Mouse (Mus musculus) stomach, postnatal 0 days (tissue): ENCODE results near the gene Trpt1. TPM values are rescaled to one million over a fixed set of nuclear protein-coding genes. Genes with fewer than 3 reads are reported as not detected.

Experiments used
- ATAC-seq: fragments of 200-750 bp; cut with Nextera tagmentation; 2 replicates; pipeline ENCODE4 v1.8.0; 2017; ENCODE audit not compliant: low FRiP score, low TSS enrichment
- DNase-seq: peaks from one replicate; pipeline ENCODE4 v3.0.0-alpha.2; 2016; ENCODE audit warnings: low spot score
- H3K27ac ChIP-seq: fragments of 300-500 bp; sonication (generic); replicated peaks from 2 replicates; pipeline ENCODE4 v1.5.1; 2014; ENCODE audit warnings: mild to moderate bottlenecking, control low read depth
- H3K27me3 ChIP-seq: fragments of 300-500 bp; sonication (generic); 2 replicates; pipeline ENCODE4 v1.6.1; 2014; ENCODE audit warnings: low read length; ENCODE audit not compliant: control insufficient read depth, insufficient read depth
- H3K36me3 ChIP-seq: fragments of 300-500 bp; sonication (generic); 2 replicates; pipeline ENCODE4 v1.6.1; 2014; ENCODE audit warnings: low read length, mixed read lengths; ENCODE audit not compliant: control insufficient read depth, insufficient read depth
- H3K4me1 ChIP-seq: fragments of 300-500 bp; sonication (generic); replicated peaks from 2 replicates; pipeline ENCODE4 v1.6.1; 2014; ENCODE audit warnings: antibody characterized with exemption; ENCODE audit not compliant: control insufficient read depth, insufficient read depth
- H3K4me2 ChIP-seq: fragments of 300-500 bp; sonication (generic); replicated peaks from 2 replicates; pipeline ENCODE4 v1.6.1; 2014; ENCODE audit warnings: low read depth, mild to moderate bottlenecking, control low read depth, moderate library complexity
- H3K4me3 ChIP-seq: fragments of 300-500 bp; sonication (generic); 2 replicates; pipeline ENCODE4 v1.5.1; 2014; ENCODE audit warnings: low read depth, low read length, control low read depth
- H3K9ac ChIP-seq: fragments of 300-500 bp; sonication (generic); 2 replicates; pipeline ENCODE4 v1.6.1; 2014; ENCODE audit warnings: mild to moderate bottlenecking, low read length, control low read depth, mixed read lengths
- H3K9me3 ChIP-seq: fragments of 300-500 bp; sonication (generic); 2 replicates; pipeline ENCODE4 v1.6.1; 2016; ENCODE audit warnings: low read length; ENCODE audit not compliant: control insufficient read depth
- CTCF ChIP-seq: IDR thresholded peaks from 2 replicates; pipeline ENCODE4 v1.5.1; 2016; ENCODE audit warnings: antibody characterized with exemption, low read depth, mild to moderate bottlenecking, moderate library complexity
- EP300 ChIP-seq: optimal IDR thresholded peaks from 2 replicates; pipeline ENCODE3; 2016; ENCODE audit warnings: antibody characterized with exemption
- WGBS: fragments of 180-500 bp; shearing (Covaris S2); extraction: QIAGEN DNeasy Blood & Tissue Kit; methylation state at CpG from one replicate; pipeline ENCODE4 v1.1.7; 2014; 5-methylcytosine and 5-hydroxymethylcytosine counted together
- polyA plus RNA-seq: library from polyadenylated mRNA; unstranded; fragments of >200 nt; fragmentation: Nextera tagmentation; extraction: Ambion mirVana; gene quantifications from 2 replicates; pipeline ENCODE4 v1.2.1, GENCODE M21; 2015

Trpt1 gene
- polyA plus RNA-seq, 1 experiment from 2014 or later: 10.0 TPM

DNA sequence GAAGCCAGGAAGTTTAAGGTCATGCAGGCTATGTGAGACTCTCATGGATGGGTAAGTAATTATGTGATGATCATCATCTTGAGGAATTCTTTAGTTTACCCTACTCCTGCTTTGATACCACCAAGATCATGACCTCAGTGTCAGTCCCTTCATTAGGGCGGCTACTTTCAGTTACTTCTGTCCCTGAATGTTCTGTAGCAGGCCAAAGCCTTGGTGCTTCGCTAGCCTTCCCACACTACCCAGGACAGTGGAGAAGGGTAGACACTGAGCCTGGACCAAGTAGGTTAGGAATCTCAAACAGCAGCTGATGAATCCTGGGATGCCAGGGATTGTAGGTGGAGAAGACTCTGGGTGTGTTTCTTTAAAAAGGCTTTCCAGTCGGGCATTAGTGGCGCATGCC lies 14.5 kb upstream of the Trpt1 start:
- H3K4me3 ChIP-seq: no peak overlapping the region
- TF ChIP-seq EP300 (no peak), CTCF (no peak)
- no peaks in the 10 kb centered on the region for H3K9me3 ChIP-seq
- H3K27me3 ChIP-seq: no peaks in the 10 kb centered on the region
- no peak for ATAC-seq
- H3K36me3 ChIP-seq: peaks cover 6% of the 10 kb centered on the region
- peak overlapping the region; percentile 84 for H3K4me2 ChIP-seq
- no peak for DNase-seq
- H3K27ac ChIP-seq: 0 out of 2 replicates have a peak overlapping the region, but pooled peaks have one; percentile 40
- H3K4me1 ChIP-seq: peaks cover 8% of the 10 kb centered on the region; the same call in 1 of the 2 replicates
- WGBS: 90% methylated on average over 4 of the region's 4 CpGs
- no peak overlapping the region for H3K9ac ChIP-seq

DNA sequence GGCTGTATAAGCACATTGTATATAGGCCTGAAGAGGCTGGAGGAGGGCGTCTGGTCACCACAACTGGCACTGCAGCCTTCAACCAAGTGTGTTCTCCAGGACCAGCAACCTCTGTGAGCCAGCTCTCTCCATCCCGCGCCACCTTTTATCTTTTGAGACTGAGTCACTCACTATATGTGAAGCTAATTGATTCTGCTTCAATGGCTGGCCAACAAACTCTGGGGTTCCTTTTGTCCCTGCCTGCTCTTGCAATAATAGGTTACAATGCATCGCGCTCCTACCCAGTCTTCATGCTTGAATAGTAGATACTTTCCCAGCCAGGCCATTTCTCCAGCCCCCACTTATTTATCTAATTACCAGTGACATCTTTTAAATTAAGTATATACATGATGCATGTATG lies 12.3 kb upstream of the Trpt1 start:
- Histone ChIP-seq H3K4me1 (peaks cover 7% of the 10 kb centered on the region), H3K4me2 (no peak overlapping the region), H3K9me3 (no peaks in the 10 kb centered on the region), H3K27me3 (no peaks in the 10 kb centered on the region), H3K36me3 (no peaks in the 10 kb centered on the region), H3K4me3 (no peak overlapping the region), H3K9ac (no peak overlapping the region), H3K27ac (no peak overlapping the region)
- no peak for DNase-seq
- WGBS: 94% methylated on average over 5 of the region's 5 CpGs
- TF ChIP-seq EP300 (no peak), CTCF (no peak)
- ATAC-seq: no peak

DNA sequence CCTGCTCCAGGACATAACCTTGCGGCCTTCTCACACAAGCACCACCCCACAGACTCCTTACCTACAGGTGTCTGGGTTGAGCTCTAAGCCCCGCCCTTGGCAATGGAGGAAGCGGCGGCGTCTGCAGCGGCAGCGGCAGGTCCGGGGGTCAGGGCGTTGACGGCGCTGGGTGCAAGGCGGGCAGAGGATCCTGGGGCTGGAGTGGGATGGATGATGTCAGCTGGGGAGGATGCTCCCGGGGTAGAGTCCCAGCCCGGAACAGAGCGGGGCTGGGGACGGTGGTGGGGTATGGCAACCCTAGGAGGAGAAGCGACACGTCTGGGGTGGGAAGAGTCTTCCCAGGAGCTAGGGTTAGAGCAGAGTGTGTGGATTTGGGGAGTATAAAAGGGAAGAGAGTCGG lies 10.6 kb upstream of the Trpt1 start:
- Histone ChIP-seq H3K27ac (no peak overlapping the region), H3K4me2 (no peak overlapping the region), H3K36me3 (no peaks in the 10 kb centered on the region), H3K9ac (no peak overlapping the region), H3K27me3 (no peaks in the 10 kb centered on the region), H3K9me3 (no peaks in the 10 kb centered on the region), H3K4me3 (no peak overlapping the region), H3K4me1 (peaks cover 6% of the 10 kb centered on the region; the same call in 1 of the 2 replicates)
- no peak for ATAC-seq
- DNase-seq: no peak
- 80% methylated on average over 19 of the region's 19 CpGs for WGBS
- no peak for TF ChIP-seq EP300
- no peak for TF ChIP-seq CTCF

DNA sequence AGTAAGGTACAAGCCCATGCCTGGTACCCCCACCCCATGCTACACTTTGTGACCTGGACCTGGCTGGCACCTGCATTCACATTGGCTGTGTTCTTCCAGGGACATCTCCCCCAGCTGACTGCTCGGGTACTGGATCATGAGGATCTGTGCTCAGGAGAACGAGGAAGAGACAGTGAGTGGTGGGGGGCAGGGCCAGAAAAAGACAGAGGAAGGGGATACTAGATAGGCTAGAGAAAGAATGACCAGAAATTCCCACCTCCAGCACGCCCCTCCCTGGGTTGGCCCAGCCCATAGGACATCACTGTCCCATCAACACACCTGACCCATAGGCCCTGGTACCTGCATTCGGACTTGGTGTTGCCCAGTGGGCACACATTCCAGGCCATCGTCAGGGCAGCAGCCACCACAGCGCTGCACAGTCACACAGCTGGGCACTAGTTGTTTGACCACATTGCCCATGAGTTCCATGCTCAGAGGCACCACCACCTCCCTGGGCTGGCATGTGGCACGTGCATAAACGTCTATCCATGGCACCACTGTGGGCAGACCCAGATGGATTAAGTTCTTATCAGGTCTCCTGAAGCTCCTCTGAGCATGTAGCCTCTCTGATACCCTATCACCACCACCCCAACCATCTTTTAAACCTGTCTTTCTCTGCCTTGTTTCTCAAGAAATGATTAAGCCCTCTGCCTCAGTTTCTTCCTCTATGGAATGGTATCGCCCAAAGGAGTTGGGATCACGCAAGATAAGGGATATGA lies 9.8 kb upstream of the Trpt1 start:
- TF ChIP-seq EP300 (no peak), CTCF (no peak)
- no peak for ATAC-seq
- H3K9me3 ChIP-seq: no peaks in the 10 kb centered on the region

GRCm38 (mm10) chr19:6987061-6987903 lies 8.6 kb upstream of the Trpt1 start, which contains the start of gene Vegfb:
Gene Vegfb (minus strand): TSS chr19:6987651.
- peak within 1 kb of the TSS; percentile 74 for H3K4me3 ChIP-seq
- DNase-seq (peak; percentile 68), ATAC-seq (peak; percentile 49)
- no peaks in the 10 kb centered on the region for H3K27me3 ChIP-seq
- H3K4me2 ChIP-seq: peak within 1 kb of the TSS; percentile 94
- H3K9ac ChIP-seq: peak within 1 kb of the TSS; percentile 83
- WGBS: under 1% methylated on average over 67 of the region's 85 CpGs
- TF ChIP-seq CTCF (no peak), EP300 (no peak)
- peaks cover 2% of the 10 kb centered on the region; the same call in 1 of the 2 replicates for H3K4me1 ChIP-seq
- no peaks in the 10 kb centered on the region for H3K36me3 ChIP-seq
- peak within 1 kb of the TSS; percentile 88 for H3K27ac ChIP-seq
- H3K9me3 ChIP-seq: no peaks in the 10 kb centered on the region

More for the DNA sequence above, 9.8 kb upstream of the Trpt1 start:
- peaks cover 6% of the 10 kb centered on the region; the same call in 1 of the 2 replicates for H3K4me1 ChIP-seq
- H3K27me3 ChIP-seq: no peaks in the 10 kb centered on the region
- WGBS: 72% methylated on average over 10 of the region's 10 CpGs
- H3K36me3 ChIP-seq: no peaks in the 10 kb centered on the region
- H3K27ac ChIP-seq: no peak overlapping the region
- no peak for DNase-seq
- peak overlapping the region; percentile 94 for H3K4me2 ChIP-seq
- H3K4me3 ChIP-seq: peak overlapping the region; percentile 74
- H3K9ac ChIP-seq: no peak overlapping the region; the same call in 1 of the 2 replicates
